Mouse (Mus musculus) layer of hippocampus, postnatal 36 days (tissue): ENCODE results near the gene Tspan14. TPM values are rescaled to one million over a fixed set of nuclear protein-coding genes. Genes with fewer than 3 reads are reported as not detected.

ENCODE experiments used
- DNase-seq, 2 experiments: peaks; one replicate each; pipeline ENCODE4 v3.0.0; 2022
- total RNA-seq, 2 experiments: library from RNA; stranded (reverse); gene quantifications; 2 replicates each; pipeline ENCODE4 v1.2.3; 2021

Tspan14 gene
- total RNA-seq: 10 to 100 TPM; 31.4 to 32.6 TPM

- DNase-seq: no peak
These were observed at the start of gene Tspan14 for GRCm38 (mm10) chr14:40966392-40966861. Gene Tspan14 (minus strand): TSS chr14:40966807.

DNA sequence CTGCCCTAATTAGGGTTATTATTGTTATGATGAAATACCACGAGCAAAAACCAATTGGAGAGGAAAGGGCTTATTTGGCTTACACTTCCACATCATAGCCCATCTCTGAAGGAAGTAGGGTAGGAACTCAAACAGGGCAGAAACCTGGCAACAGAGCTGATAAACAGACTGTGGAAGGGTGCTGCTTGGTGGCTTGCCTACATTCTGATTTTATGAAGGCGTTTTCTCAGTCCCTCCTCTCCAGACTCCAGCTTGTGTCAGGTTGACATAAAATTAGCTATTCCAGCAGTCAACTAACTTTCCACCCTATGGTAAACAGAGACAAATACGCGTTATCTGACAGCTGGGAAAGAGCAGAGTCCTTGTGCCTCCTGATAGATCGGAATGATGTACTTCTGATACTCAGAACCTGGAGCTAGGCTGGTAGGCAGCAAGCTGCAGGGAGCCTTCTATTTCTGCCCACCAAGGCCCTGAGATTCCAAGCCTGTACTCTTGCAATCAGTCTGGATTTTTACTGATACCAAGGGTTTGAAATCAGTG is 48.2 kb upstream of the Tspan14 start:
- no peak for DNase-seq

- DNase-seq: peak; percentile 92 to 94
These were observed 47.3 kb upstream of the Tspan14 start, which contains the start of gene Fam213a for GRCm38 (mm10) chr14:41013630-41014613. Gene Fam213a (minus strand): TSS chr14:41013788.

- DNase-seq: no peak
These were observed 46.5 kb upstream of the Tspan14 start for GRCm38 (mm10) chr14:41013143-41013542.

DNA sequence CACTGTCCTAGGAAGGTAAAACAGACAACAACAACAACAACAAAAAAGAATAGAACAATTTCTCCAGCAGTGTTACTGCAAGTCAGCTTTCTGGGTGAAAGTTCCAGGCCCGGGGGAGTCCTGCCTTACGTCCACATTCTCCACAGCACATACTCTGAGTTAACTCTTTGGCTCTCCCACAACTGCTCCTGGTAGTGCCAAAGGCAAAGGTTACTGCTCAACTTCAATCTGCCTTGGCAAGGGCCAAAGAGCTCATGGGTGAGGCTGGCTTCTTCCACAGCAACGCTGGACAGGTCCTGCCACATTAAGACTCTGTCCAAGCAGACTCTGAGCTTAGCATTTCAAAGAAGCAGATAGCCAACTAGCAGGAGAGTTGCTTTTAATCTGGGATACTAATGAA is 45.3 kb upstream of the Tspan14 start:
- DNase-seq: no peak

- no peak for DNase-seq
These were observed 41.5 kb upstream of the Tspan14 start for GRCm38 (mm10) chr14:41008138-41008537.

DNA sequence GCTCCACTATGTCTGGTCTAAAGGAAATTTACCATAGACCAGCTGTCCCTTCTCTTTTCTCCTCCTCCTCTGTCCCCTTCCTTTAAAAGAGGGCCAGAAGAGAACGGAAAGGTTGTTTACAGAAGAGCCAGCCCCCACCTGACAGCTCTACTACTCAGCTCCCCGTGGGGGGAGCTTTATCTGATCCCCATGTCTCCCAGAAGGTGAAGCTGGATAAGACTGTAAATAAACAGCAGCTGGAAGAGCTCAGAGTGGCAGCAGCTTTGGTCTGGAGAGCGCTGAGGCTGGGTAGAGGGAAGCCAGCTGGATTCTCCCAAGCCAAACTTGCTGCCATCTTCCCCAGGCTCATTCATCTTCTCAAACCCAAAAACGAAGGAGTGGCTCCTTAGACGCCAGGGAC is 41.0 kb upstream of the Tspan14 start:
- no peak for DNase-seq

GRCm38 (mm10) chr14:41006899-41007298 is 40.3 kb upstream of the Tspan14 start:
- peak in 1 of 2 experiments; percentile 51 for DNase-seq

GRCm38 (mm10) chr14:41006263-41006662 is 39.7 kb upstream of the Tspan14 start:
- no peak for DNase-seq

- no peak for DNase-seq
These were observed 39.1 kb upstream of the Tspan14 start for GRCm38 (mm10) chr14:41005716-41006115.

DNA sequence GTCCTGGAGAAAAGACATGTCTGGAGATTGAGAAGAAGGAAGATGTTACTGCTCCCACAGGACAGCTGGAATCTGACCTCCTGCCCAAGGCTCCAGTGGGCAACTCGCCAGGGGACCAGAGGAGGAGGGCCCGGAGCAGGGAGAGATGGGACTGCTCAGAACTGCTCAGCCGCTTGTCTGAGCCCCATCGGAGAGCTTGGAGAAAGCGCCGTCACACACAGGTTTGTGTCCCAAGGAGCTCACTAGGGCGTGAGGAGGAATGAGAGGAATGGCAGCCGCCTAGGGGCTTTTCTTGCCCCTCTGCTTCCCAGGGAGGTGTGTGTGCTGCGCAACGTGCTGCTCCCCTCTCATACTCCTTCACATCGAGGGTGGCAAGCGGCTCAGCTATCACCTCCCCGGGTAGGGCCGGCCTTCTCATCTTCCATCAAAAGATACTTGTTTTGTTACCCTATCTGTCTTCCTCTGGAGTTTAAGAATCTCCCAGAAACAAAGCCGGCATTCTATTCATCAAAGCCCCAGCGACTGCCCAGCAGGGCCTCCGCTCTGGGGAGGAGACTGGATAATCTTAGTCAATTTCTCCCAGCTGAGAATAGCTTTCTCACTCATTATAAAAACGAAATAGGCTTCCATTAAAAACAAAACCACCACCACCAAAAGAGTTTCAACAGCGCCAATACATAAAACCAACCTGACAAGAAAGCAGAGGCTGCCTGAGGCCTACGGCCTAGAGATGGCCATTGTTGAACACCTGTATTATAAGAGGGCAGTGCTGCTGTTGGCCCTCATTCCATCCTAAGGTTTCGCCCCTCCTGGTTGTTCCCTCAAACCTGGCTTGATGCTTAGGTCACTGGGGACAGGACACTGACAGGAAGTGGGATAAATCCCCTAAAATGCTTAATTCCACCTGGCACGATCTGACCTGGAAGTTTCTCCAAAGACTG is 37.9 kb upstream of the Tspan14 start:
- peak in 1 of 2 experiments; percentile 15 for DNase-seq

DNA sequence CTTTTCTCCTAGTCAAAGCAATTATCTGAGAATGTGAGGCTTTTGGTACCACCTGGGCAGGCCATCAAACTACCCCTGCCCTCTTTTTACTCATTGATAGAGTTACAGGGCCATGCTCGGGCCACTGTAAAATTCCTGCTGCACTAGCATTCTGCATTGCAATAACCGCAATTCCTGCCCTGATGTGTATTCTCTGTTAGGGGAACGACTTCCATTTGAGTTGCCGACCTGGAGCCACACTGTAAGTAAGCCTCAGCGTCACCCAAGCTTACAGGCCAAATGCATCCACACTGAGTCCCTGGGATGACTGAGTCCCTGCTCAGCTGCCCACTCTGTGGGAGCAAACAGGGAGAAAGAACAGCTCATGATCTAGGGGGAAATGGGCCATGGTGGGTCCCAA is 35.0 kb upstream of the Tspan14 start:
- DNase-seq: no peak

DNA sequence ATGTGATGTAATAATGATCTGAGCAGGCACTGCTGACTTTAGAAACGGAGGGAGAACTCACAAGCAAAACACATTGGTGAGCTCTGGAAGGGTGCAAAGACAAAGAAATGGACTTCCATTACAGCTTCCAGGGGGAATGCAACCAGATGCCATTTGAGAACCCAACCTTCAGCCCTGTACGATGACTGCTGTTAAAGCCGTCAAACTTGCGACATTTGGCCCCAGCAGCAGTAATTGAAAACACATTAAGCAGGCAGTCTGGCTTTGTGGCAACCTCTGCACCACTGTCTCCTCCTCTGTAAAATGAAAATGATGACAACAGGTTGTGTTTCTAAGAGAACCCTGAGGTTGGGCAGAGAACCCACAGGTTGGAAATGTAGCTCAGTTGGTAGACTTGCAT is 34.2 kb upstream of the Tspan14 start:
- DNase-seq: no peak

GRCm38 (mm10) chr14:40999904-41000645 is 33.5 kb upstream of the Tspan14 start:
- no peak for DNase-seq

DNA sequence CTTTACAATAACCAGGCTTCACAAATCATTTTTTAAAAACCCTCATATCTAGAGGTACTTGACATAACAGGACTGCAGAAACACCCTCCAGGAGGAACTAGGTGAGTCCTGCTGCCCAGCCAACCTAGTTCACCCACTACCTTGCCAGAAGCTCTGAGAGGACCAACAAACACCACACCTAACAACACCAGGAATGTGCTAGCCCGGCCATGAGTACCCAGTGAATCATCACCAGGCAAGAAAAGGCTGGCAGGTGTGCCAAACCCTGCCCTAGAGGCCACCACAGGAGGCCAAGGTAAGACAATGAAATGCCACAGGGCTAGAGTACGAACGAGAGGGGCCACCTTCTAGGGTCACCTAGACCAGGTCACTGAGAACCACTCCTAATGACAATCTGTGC is 29.6 kb upstream of the Tspan14 start:
- DNase-seq: no peak

DNA sequence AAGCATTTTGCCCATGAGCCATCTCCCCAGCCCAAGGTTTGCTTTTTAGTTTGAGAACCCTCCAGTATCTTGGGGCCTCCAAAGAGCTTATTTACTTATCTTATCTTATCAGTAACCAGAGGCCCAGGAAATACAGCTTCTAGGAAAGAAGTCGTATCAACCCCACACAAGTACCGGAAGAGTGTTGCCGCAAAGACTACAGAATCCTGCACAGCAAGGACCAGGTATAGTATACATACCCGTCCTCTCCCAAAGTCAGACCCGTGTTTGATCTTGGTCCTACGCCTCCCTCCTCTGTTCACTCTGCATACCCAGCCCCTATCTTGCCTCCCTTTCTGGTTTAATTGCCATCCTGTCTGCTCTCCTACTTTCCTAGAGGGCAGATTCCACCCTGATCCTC is 25.9 kb upstream of the Tspan14 start:
- no peak for DNase-seq

GRCm38 (mm10) chr14:40988780-40989179 is 22.2 kb upstream of the Tspan14 start:
- no peak for DNase-seq

DNA sequence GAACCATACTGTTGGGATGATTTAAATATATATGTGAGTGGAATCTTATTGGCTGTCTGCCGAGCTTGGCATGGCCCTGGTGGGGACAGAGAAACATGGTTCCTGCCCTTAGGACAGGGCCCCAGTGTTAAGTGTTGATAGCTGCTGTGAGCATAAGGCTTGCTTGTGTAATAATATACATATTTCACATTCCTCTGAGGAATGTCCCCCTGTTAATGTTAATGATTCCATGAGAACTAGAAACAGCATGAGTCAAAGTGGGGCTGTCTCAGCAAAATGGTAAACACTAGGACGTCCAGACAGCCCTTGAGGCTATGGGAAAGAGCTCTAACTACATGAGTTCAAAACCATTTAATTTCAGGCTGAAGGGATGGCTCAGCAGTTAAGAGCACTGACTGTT is 20.6 kb upstream of the Tspan14 start:
- DNase-seq: no peak

GRCm38 (mm10) chr14:40985635-40986034 is 19.0 kb upstream of the Tspan14 start:
- no peak for DNase-seq

DNA sequence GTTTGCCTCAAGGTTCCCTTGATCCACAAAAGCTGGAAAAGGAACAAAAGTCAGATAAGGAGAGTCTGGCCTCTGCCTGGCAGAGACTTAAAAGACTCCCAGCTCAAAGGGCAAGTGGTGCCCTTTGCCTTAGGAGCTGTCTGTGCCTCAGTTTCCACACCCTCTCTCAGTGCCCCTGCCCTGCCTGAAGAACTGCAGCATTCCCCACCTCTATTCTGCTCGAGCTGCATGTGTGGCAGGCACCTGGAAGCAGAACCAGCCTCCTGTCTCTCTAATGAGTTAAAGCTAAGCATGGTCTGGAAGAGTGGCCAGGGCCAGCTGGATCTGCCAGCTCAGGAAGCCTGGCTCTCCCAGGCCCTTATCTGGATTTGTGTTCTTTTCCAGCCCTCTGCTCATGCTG is 13.1 kb upstream of the Tspan14 start:
- no peak for DNase-seq

GRCm38 (mm10) chr14:40979002-40979401 is 12.4 kb upstream of the Tspan14 start:
- DNase-seq: no peak
